Mouse (Mus musculus): ENCODE measurements around the gene Macrod1.

Gene Macrod1

DNA sequence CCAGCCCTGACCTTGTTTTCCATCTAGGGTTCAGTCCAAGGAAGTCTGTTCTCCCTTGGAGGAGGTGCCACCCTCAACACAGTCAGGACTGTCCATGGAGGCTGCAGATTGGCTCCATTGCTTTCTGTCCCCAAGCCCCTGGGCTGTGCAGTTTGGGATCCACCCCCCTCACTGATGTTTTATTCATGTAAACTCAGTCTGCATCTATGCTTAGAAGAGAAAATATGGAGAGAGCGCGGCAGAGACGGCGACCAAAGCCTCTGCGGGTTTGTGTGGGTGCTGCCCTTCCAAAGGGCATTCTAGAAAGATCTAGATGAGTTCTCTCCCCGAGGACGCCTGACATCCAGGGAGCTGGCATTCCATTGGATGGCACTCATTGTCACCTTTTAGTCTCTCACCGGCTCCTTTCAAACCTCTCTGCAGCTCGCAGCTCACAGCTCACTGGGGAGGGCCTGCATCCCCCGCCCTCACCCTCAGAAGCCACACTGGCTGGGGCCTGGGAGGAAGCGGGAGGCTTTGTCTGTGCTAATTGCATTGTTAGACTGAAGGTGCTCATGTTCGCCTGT, 84.3 kb downstream of the Macrod1 start:
- DNase-seq (ENCODE audit: low read depth, low spot score): no peak

DNA sequence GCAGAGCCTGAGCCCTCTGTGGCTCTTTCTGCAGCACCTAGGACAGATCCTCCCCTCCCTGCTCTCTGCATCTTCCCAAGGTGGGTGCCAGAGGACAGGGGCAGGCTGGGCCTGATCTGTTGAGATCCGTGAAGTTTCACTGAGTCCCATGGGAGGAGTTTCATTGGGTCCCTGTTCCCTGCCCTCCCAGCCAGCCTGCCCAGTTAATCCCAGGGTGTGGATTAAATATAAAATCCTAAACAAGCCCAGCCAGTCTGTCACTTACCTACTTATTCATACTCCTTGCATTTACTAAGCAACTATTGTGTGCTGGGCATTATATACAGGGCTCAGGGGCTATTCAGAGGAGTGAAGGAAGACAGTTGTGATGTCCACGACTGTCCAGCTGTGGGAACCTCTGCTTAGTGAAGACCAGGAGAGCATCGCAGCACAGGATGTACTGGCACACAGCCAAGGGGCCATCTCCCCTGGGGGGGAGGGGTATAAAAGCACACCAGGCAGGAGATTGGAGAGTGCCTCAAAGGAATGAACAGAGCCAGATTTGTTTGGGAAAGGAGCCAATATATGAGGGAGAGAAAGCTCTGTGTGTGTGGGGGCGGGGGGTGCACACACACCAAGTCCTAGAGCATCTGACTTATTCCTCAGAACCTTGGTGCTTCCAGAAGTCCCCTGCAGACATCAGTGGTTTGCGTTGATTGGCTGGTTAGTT, 85.8 kb downstream of the Macrod1 start:
- no peak for DNase-seq (ENCODE audit: low read depth, low spot score)

DNA sequence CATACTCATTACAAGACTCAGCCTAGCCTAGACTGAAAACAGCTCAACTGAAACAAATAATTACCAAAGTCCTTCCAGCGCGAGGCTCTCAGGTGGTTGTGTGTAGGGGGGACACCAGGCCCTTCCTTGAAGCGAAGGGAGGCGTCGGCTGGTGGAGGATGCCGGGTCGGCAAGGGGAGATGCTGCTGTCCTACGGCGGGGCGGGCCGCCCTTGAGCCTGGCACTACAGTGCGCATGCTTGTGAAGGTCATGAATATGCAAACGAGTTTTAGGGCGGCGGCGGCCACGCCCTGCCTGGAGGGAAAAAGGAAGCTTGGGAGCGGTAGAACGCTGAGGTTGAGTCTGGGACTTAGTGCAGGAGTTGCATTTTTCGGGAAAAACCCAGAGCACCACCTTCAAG, 87.2 kb downstream of the Macrod1 start:
- no peak for DNase-seq (ENCODE audit: low read depth, low spot score)

DNA sequence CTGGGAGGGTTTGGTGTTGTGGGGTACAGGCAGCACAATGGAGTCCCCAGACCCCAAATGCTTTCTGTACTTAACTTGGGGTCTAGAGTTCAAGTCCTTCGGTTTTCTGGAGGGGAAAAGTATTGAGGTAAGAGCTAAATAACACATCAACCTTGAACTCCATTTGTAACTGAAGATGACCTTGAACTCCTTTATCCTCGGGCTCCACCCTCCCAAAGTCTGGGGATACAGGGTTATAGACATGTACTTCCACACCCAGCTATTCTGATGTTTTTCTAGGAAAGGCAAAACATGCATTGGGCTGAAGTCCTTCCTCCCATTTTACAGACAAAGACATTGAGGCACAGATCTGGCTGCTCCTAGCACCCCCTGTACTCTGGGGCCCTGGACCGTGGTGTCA, 87.8 kb downstream of the Macrod1 start:
- no peak for DNase-seq (ENCODE audit: low read depth, low spot score)

DNA sequence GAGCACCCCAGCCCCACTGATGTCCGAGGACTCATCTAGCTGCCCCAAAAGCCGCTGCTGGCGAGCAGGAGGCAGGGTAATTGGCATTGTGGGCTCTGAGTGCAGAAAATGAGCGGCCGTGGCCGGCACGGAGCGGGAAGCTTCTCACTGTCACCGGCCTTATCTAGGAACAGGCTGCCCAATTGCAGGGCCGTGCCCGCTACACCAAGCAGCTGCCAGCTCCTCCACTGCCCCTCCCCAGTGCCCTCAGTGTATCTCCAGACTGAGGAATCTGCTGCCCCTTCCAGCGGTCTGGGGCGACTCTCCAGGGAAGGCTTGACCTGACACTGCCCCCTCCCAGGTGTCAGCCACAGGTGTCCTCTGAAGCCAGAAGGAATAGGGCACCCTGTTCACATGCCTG, 89.8 kb downstream of the Macrod1 start:
- no peak for DNase-seq (ENCODE audit: low read depth, low spot score)

DNA sequence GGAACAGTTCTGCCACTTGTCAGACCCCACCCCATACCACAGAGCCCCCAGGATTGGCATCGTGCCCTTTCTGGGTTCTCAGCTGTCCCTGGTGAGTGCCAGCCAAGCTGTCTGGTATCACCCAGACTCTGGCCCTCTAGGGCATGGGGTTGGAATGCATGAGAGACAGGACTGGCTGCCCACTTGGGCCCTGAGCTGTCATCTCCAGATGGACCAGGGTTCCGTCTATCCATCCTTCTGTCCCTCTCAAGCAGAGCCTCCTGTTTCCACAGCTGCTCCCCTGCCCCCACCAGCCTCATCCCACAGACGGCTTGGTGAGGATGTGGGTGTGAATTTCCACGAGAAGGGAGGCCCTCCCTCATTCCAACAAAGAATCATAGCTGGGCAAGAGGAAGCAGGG, 91.5 kb downstream of the Macrod1 start:
- DNase-seq (ENCODE audit: low read depth, low spot score): no peak

DNA sequence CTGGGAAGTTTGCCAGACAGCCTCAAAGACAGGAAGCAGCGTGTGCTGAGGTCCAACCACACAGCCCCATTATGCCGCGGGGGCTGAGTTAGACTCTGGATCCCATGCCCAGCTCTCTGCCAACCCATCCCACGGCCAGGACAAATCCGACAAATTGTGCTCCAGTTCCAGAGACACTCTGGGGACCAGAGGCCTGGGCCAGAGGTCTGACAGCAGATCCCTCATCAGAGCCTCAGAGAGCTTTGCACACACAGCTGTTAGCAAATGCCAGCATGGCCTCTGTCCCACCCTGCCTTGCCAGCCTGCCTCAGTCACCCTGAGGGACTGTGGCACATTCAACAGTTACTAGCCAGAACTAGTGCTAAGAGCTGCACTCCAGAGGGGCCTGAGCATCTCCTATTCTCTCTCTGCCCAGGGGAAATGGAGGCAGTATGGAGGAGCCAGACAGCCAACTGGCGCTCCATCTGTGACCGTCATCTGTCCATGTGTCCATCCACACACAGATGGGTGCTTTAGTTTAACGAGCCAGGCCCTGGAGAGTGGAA, 92.0 kb downstream of the Macrod1 start:
- no peak for DNase-seq (ENCODE audit: low read depth, low spot score)

DNA sequence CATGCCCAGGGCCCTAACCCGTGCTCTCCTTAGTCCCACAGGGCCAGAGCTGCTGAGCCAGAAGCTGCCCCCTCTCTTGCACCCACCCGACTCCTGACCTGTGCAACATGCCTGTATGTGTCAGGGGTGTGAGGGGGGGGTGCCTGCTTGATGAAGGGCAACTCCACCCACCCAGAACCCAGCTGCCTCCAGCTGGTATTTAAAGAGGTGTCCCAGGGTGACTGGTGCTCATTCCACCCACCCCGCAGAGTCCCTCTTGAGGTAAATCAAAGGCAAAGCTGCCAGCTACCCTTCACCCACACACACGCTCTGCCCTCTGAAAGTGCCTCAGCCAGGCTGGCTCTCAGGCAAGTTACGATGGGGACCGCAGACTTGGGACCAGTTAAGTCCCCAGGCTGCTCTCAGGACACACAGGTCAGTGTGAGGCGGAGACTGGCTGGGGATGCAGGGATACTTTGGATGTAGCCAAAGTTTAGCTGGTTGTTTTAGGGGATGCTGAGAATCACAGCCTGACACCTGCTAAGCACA, 92.6 kb downstream of the Macrod1 start:
- DNase-seq (ENCODE audit: low read depth, low spot score): no peak

DNA sequence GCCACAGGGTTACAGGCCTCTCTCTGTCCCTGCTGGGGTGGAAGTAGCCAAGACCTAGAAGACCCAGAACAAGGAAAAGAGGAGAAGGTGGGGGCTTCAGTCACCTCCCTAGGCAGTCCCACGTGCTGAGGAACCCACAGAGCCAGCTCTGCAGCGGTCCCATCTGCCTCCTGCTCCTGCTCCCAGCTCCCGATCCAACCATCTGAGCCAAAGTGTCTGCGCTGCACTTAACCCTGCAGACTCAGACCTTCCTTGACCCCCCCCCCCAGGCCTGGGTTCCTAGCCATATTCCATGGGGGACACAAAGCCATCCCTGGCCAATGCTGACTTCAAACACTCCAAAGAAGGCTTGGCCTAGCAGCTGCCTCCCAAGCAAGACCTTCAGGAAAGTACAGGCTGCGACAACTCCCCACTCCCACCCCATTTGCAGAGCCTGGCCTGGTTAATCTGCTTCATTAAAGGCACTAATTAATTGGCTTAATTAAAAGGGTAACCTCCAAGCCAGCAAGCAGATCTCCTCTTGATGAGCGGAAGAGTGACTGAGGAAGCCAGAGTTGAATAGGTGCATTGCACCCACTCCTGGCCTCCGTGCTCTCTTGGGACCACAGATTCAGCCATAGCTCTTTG, 94.8 kb downstream of the Macrod1 start:
- DNase-seq (ENCODE audit: low read depth, low spot score): no peak

DNA sequence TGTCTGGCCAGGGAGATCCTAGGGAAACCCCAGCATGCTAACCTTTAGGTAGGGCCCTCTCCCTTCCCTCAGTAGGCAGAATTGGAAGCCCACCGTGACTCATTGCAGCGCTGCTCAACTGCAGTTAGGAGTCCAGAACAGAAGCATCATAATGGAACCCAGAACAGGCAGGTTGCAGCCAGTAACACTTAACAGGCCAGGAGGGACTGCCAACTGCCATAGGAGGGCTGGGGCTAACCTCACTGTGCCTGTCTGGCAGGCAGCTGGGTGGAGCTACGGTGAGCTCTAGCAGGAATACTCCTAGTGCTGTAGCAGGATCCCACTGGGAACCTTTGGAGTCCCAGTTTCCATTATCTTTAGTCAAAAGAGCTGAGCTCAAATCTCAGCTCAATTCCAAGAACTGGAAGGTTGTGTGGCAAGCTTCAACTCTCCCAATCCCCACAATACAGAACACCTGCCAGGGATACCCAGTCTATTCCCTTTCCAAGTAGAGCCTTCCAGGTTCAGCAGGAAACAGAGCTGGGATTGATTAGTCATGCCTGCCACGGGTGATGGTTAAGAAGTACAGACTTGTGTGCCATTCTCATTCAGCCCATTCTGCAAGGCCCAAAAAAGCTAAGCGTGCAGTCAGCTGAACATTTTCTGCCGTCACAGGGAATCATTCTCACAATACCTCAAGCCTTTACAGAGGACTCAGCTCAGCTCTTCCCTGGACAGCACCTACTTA, 95.5 kb downstream of the Macrod1 start:
- no peak for DNase-seq (ENCODE audit: low read depth, low spot score)

DNA sequence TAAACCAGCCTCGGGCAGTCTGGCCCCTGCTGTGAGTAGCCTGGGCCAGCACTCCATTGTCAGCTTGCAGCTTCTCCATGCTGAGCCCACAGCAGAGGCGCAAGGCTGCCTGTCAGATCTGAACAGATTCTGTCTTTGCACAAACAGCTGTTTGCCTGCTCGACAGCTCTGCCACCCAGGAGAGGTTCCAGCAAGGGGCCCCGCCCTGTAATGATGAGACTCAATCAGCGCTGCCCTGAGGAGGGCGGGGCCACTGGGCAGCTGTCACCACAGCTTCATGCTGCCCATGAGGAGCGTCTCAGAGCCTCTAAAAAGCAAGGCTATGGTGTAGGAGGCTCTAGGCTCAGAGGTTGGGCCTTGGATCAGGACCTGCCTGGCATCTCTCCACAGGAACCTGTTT, 96.6 kb downstream of the Macrod1 start:
- DNase-seq (ENCODE audit: low read depth, low spot score): peak; percentile 71

DNA sequence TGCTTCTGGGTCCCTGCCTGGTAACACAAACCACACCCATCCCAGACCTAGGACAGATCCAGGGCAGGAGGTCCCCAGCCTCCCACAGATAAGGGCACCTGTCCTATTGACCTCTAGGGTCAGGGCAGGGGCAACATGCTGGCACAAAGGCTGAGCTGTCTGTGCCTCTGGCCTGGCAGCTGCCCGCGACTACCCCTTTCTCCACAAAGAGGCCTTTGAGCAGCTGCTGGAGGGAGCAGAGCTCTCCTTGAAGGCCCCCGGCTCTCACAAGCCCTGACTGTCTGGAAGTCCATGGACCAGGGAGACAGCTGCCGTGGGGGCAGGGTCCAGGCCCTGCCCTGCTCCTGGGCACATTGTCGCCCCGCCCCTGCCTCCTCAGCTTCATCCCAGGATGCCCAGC, 98.6 kb downstream of the Macrod1 start:
- no peak for DNase-seq (ENCODE audit: low read depth, low spot score)

DNA sequence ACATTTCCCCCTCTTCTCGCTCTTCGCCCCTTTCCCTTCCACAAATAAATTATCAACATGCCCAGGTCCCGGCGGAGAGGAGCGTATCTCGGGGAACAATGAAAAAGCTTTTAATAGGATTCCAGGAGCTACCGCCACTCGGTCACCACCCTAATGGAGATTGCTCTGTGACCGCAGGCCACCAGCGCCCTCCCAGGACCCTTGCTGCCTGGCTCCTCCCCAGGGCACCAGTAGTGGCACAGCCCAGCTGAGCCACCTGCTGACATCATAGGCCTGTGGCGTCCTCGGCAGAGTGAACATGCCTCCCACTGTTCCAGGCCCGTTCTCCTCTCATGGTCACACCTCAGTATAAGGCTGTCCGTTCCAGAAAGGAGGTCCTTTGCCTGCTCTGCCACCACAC, 101.1 kb downstream of the Macrod1 start:
- no peak for DNase-seq (ENCODE audit: low read depth, low spot score)

DNA sequence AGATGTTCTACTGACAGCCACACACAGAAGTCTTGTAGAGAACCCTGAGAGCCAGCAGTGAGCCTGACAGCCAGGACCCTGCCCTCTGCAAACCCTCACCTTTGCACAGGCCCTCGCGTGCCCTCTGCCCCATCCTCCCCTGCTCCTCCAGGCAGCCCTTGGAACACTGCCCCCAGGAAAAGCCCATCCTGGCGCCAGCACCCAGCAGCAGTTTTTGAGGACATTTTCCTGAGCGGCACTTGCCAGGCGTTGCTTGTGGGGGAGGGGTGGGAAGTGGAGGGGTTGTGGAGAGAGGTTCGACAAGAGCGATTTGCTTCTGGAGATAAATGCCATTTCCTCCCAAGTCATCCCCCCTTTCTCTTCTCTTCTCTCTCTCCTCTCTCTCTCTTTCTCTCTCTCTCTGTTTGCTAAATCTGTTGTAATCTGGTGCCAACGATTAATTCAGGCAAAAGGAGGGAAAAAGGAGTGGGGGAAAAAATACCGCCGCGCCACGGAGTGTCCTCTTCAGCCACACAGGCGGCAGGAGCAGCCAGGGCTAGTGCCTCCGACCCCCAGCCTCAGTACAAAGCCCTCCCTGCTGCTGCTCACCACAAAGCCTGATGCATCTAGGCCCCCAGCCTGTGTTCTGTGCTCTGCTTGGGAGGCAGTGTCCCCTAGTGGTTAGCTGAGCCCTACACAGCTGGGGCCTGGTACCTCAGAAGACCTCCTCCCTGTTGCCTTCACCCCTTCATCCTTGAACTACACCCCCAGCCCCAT, 103.7 kb downstream of the Macrod1 start:
- no peak for DNase-seq (ENCODE audit: low read depth, low spot score)

DNA sequence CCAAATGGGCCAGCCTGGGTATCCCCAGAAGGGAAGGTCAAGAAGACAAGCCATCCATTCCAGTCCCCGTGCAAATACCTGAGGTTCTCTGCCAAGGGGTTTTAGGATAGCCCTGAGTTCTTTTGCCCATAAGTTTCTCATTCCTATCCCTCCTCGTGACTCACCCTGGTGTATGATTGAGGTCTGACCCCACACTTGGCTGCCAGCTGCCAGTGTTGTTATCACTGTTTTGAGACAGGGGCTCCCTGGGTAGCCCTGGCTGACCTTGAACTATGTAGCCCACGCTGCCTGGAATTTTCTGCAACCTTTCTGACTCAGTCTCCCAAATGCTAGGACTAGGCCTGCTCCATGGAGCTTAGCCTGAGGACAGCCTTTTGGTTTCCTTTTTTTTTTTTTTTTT, 104.5 kb downstream of the Macrod1 start:
- DNase-seq (ENCODE audit: low read depth, low spot score): no peak

DNA sequence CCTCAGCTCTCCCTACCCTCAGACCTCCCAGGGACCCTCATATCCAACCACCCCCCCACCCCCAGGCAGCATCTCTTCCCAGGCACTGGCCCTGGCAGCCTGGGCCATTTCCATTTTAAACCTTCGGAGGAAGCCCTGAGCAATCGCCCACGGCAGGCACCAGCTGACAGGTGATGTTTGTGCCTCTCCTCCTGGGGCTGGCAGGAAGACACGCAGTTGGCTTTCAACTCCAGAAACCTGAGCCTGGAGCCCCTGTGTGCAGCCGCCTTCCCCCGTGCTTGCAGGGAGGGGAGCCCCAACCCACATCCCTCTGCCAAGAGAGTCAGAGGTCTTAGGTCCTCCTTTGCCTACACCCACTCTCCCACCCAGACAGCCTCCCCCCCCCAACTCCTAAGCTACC, 107.6 kb downstream of the Macrod1 start:
- DNase-seq (ENCODE audit: low read depth, low spot score): peak; percentile 50

DNA sequence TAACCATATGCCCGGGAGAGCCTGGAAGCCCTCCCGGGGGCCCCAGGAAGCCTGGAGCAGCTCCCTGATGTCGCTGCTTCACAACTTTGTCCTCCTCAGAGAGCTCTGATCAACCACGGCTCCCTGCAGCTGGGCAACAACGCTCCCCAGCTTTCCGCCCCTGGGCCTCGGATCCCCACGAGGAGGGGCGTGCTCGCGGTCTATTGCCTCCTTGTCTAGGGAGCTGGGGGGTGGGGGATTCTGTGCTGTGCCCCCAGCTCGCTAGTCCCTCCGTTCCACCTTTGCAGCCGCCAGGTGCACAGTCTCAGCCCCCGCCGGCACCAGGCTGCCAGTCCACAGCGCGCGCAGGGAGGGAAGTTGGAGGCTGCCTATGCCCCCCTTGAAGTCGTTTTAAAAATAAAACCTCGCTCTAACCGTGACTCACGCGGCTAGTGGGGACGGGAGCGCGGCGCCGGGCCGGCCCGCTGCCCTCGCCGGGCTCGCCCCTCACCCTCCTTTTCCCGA, 108.3 kb downstream of the Macrod1 start:
- DNase-seq (ENCODE audit: low read depth, low spot score): no peak

DNA sequence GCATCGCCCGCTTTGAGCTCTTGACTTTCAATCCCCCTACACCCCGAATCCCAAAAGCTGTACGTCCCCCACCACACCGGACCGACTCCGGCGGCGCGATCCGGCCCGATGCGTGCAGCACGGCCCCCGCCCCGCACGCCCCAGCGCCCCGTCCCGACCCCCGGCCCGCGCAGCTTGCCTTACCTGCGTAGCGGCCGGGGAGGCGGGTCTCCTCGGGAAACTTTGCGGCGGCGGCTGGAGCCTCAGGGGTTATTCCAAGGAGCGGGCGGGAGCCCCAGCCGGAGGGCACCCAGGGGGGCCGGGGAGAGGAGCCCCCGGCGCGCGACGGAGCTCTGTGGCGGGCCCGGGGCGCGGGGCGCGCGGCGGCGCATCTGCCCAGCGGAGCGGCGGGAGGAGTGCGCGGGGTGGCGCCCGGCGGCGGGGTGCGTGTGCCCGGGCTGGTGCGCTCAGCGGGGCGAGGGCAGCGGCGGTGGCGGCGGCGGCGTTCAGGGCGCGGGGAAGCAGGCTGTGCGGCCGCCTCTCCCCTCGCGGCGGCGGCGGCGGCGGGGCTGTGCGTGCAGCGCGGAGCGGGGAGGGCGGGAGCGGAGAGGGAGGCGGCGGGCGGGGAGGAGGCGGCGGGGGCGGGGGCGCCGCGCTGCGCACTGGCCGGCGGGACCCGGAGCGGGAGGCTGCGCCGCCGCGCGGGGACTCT, 109.0 kb downstream of the Macrod1 start:
- no peak for DNase-seq (ENCODE audit: low read depth, low spot score)

DNA sequence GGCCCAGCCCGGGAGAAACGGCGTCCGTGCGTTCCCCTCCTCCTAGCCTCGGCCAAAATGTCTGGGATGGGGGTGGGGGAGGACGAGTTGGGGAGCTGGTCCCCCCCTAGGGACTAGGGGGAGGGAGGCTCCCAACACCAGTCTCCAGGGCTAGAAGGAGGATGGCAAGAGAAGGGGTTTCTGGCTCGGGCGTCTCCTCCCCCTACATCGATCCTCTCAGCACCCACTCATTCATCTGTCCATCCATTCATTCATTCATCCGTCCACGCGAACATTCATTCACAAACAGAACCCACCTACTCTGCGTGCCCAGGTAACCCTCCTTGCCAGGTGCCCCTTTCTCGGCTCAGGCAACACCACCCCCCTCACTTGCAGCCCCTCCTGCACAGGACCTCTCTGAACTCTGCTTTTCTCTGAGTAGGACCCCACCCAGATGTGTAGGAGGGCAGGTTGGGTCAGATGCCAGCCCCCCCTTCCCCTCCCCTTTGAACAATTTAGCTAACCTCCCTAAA, 109.6 kb downstream of the Macrod1 start:
- no peak for DNase-seq (ENCODE audit: low read depth, low spot score)

DNA sequence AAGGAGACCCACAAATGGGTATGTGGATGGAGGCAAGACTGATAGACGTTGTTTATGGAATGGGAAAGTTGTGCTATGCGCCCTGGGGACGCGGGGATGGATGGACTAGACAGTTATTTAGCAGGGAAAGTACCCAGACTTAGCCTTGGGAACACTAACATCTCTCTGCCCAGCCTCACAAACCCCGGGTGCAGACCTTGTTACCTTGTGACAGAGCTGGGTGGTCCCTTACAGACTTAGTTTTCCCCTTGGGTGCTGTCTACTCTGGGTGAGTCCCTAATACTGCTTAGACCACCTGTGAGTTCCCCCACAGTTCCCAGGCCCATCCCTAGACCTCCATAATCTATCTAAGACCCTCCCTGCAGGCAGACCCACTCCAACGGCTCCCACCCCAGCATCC, 110.2 kb downstream of the Macrod1 start:
- no peak for DNase-seq (ENCODE audit: low read depth, low spot score)
